In the genomic region with DNA sequence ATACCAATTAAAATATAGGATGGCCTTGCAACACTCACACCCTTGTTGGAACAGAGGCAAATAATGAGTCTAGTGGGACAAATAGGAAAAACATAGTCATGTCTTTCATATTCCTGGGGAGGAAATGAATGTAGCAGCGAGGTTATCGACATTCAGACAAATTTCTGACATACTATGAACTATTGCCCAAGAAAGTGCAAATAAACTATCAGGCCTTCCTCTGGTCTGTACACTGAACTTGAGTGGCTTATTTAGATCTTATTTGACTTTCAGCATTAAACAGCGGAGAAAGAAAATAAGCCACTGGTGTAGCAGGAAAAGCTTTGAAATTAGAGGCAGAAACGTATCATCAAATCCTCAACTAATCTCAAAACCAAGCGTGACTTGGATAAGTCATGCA, we compare ENCODE assay signal across 34 mouse cellular contexts. TPM values are rescaled to one million over a fixed set of nuclear protein-coding genes. Genes with fewer than 3 reads are reported as not detected.
"Had no signal": no experiment of that assay in that cellular context is flagged by ENCODE, and none has a peak within 500 bp of the region (broad histone marks: within the 10 kb centered on the region; RNA-seq: fewer than 3 reads in every experiment).

No protein-coding gene starts in this region.

- H3K9me3 ChIP-seq: heart, embryonic 10.5 days; heart, embryonic 12.5 days; heart, embryonic 13.5 days; heart, embryonic 15.5 days; hindbrain, embryonic 10.5 days; hindbrain, embryonic 12.5 days; hindbrain, embryonic 13.5 days; hindbrain, embryonic 15.5 days; intestine, embryonic 15.5 days; kidney, embryonic 15.5 days had no signal

- H3K27ac ChIP-seq: heart, adult 2 months; heart, embryonic 10.5 days; heart, embryonic 13.5 days; heart, embryonic 15.5 days; hindbrain, embryonic 10.5 days; hindbrain, embryonic 12.5 days; hindbrain, embryonic 13.5 days; hindbrain, embryonic 14.5 days; hindbrain, embryonic 15.5 days; hindbrain, postnatal 0 days; intestine, embryonic 15.5 days; kidney, embryonic 15.5 days; layer of hippocampus, adult 2 months had no signal

- H3K9ac ChIP-seq: heart, embryonic 12.5 days; heart, embryonic 13.5 days; heart, embryonic 15.5 days; hindbrain, embryonic 12.5 days; hindbrain, embryonic 13.5 days; hindbrain, embryonic 14.5 days; hindbrain, embryonic 15.5 days; intestine, embryonic 15.5 days; kidney, embryonic 15.5 days had no signal

- H3K4me3 ChIP-seq: heart, adult 2 months; heart, embryonic 10.5 days; heart, embryonic 12.5 days; heart, embryonic 13.5 days; heart, embryonic 15.5 days; hindbrain, embryonic 10.5 days; hindbrain, embryonic 12.5 days; hindbrain, embryonic 13.5 days; hindbrain, embryonic 15.5 days; intestine, embryonic 15.5 days; kidney, embryonic 15.5 days; layer of hippocampus, adult 2 months had no signal

- H3K4me2 ChIP-seq: heart, embryonic 11.5 days; heart, embryonic 12.5 days; heart, embryonic 13.5 days; heart, embryonic 15.5 days; hindbrain, embryonic 12.5 days; hindbrain, embryonic 13.5 days; hindbrain, embryonic 14.5 days; hindbrain, embryonic 15.5 days; intestine, embryonic 15.5 days; kidney, embryonic 15.5 days had no signal

- ATAC-seq: hindbrain, embryonic 16.5 days; hindbrain, postnatal 0 days; inflammation-experienced regulatory T-cells, adult 6 months; intestine, embryonic 15.5 days; intestine, embryonic 16.5 days; intestine, postnatal 0 days had no signal

- H3K36me3 ChIP-seq: heart, embryonic 10.5 days; heart, embryonic 12.5 days; heart, embryonic 13.5 days; heart, embryonic 15.5 days; hindbrain, embryonic 10.5 days; hindbrain, embryonic 12.5 days; hindbrain, embryonic 13.5 days; hindbrain, embryonic 15.5 days; intestine, embryonic 15.5 days; kidney, embryonic 15.5 days had no signal

- DNase-seq: heart, adult 2 months; heart, postnatal 10 days; heart, postnatal 14 days; heart, postnatal 36 days; kidney, adult 11 months; kidney, adult 18-20 months; kidney, adult 2 months; kidney, adult 8-10 months; kidney, postnatal 10 days; kidney, postnatal 14 days; kidney, postnatal 25 days; kidney, postnatal 36 days; kidney, postnatal 4 days; layer of hippocampus, adult 9-11 months; layer of hippocampus, postnatal 36 days had no signal

- H3K27me3 ChIP-seq: heart, embryonic 12.5 days; heart, embryonic 13.5 days; heart, embryonic 15.5 days; hindbrain, embryonic 12.5 days; hindbrain, embryonic 13.5 days; hindbrain, embryonic 15.5 days; intestine, embryonic 15.5 days; kidney, embryonic 15.5 days had no signal

- H3K4me1 ChIP-seq: heart, embryonic 10.5 days; heart, embryonic 12.5 days; heart, embryonic 15.5 days; hindbrain, embryonic 10.5 days; hindbrain, embryonic 12.5 days; hindbrain, embryonic 13.5 days; hindbrain, embryonic 15.5 days; intestine, embryonic 15.5 days; kidney, embryonic 15.5 days had no signal

RNA-seq across cellular contexts. Expression of a gene that starts 44.7 kb away (rescaled TPM):
- total RNA-seq: hematopoietic stem cell, adult 5-6 weeks had no signal
- polyA plus RNA-seq: inflammation-experienced regulatory T-cells, adult 6 months had no signal
